Mouse (Mus musculus): ENCODE data around the gene Cbx5.

DNA sequence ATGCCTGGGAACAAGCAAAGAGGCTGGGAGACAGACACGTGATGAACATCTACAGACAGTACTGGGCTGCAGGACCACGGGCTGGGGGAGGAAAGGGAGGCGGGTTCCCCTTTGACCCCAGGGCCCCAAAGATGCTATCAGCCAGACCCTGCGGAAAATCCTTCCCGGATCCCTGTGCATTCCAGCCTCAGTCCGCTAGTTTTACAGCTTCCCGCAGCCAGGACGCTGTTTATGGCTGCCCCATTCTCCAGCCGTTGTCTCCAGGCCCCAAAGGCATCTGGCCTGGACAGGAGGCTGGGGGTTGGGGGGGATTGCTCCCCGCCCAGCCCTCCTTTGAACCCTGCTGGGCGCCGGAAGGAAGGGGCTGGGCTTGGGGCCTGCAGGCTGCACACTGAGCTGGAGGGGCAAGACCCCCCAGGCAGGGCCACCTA, 62.0 kb downstream of the Cbx5 start:
- no peak for TF ChIP-seq CTCF (IDR thresholded peaks at IDR 0.05; ENCODE audit: control insufficient read depth, insufficient read depth, low read length)
- TF ChIP-seq POLR2A (IDR thresholded peaks at IDR 0.05; ENCODE audit: borderline replicate concordance, control insufficient read depth, low read depth, low read length), result no peak

All from bone marrow, adult 2 months (tissue).